Mouse (Mus musculus): ENCODE results near the gene Thap8. TPM values are rescaled to one million over a fixed set of nuclear protein-coding genes. Genes with fewer than 3 reads are reported as not detected.
A peak's percentile ranks its signal among the peaks of the same experiment; 100 is the strongest.

The Thap8 gene
- polyA plus RNA-seq, 1 experiment from 2014 or later: 0.72 TPM

GRCm38 (mm10) chr7:30327140-30327539, 47.2 kb downstream of the Thap8 start:
- Histone ChIP-seq H3K4me2 (ENCODE audit: low read length) (0 out of 2 replicates have a peak overlapping the region, but pooled peaks have one; percentile 6), H3K27ac (replicated peaks in 1 of 2; ENCODE audit: control insufficient read depth in 1 of 2, insufficient read depth in 1 of 2, low read depth in 2 of 2, low read length in 2 of 2) (peak overlapping the region; percentile 75 to 77), H3K9me3 (ENCODE audit: control insufficient read depth, low read length) (no peaks in the 10 kb centered on the region), H3K27me3 (ENCODE audit: control insufficient read depth, insufficient read depth, low read length) (no peaks in the 10 kb centered on the region), H3K4me3 (ENCODE audit: control insufficient read depth in 1 of 2, insufficient read depth in 1 of 2, low read depth in 1 of 2, low read length in 2 of 2) (no peak overlapping the region), H3K36me3 (ENCODE audit: control insufficient read depth, insufficient read depth, low read length) (no peaks in the 10 kb centered on the region), H3K4me1 (ENCODE audit: control insufficient read depth in 2 of 2, insufficient read depth in 2 of 2, low read length in 2 of 2) (peaks cover 11 to 22% of the 10 kb centered on the region in 2 experiments), H3K9ac (ENCODE audit: low read length) (peak overlapping the region; percentile 53)
- 0 out of 2 replicates have a peak, but pooled peaks have one; percentile 36 for ATAC-seq (ENCODE audit: insufficient number of reproducible peaks, insufficient read depth, low FRiP score, low read depth)
- 48% methylated on average over 15 of the region's 15 CpGs for WGBS

- no peak for ATAC-seq (ENCODE audit: insufficient number of reproducible peaks, insufficient read depth, low FRiP score, low read depth)
- WGBS: 48% methylated on average over 10 of the region's 10 CpGs
- no peak overlapping the region for H3K4me2 ChIP-seq (ENCODE audit: low read length)
Observed at GRCm38 (mm10) chr7:30328379-30328778, 48.5 kb downstream of the Thap8 start.

DNA sequence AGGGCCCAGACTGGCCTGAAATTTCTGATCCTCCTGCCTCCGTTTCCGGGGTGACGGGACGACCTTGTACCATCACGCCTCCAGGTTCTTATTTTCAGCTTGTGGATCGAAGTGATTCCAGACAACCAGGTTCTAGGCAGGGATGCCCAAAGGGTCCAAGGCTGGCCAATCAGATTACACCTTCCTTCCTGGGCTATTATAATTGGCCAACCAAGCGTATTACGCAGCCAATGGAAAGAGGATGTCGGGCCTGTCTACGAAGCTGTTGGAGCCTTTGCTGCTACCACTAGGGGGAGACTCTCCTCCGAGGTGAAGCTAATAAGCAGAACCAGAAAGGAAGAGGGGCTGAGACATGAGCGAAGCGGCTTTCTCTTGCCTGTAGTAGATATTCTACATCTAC, 52.0 kb downstream of the Thap8 start:
- 0 out of 4 replicates have a peak overlapping the region, but pooled peaks of 1 of the 2 experiments have one; percentile 3 for H3K4me3 ChIP-seq (ENCODE audit: control insufficient read depth in 1 of 2, insufficient read depth in 1 of 2, low read depth in 1 of 2, low read length in 2 of 2)
- H3K9ac ChIP-seq (ENCODE audit: low read length): no peak overlapping the region
- 16% methylated on average over 13 of the region's 13 CpGs for WGBS

More at GRCm38 (mm10) chr7:30328379-30328778, 48.5 kb downstream of the Thap8 start:
- Histone ChIP-seq H3K27me3 (ENCODE audit: control insufficient read depth, insufficient read depth, low read length) (no peaks in the 10 kb centered on the region), H3K36me3 (ENCODE audit: control insufficient read depth, insufficient read depth, low read length) (no peaks in the 10 kb centered on the region), H3K9ac (ENCODE audit: low read length) (no peak overlapping the region), H3K9me3 (ENCODE audit: control insufficient read depth, low read length) (no peaks in the 10 kb centered on the region), H3K27ac (replicated peaks in 1 of 2; ENCODE audit: control insufficient read depth in 1 of 2, insufficient read depth in 1 of 2, low read depth in 2 of 2, low read length in 2 of 2) (peak overlapping the region in 1 of 2 experiments; percentile 77; a peak in 1 of 4 replicates), H3K4me3 (ENCODE audit: control insufficient read depth in 1 of 2, insufficient read depth in 1 of 2, low read depth in 1 of 2, low read length in 2 of 2) (no peak overlapping the region), H3K4me1 (ENCODE audit: control insufficient read depth in 2 of 2, insufficient read depth in 2 of 2, low read length in 2 of 2) (peaks cover 18 to 27% of the 10 kb centered on the region in 2 experiments)

DNA sequence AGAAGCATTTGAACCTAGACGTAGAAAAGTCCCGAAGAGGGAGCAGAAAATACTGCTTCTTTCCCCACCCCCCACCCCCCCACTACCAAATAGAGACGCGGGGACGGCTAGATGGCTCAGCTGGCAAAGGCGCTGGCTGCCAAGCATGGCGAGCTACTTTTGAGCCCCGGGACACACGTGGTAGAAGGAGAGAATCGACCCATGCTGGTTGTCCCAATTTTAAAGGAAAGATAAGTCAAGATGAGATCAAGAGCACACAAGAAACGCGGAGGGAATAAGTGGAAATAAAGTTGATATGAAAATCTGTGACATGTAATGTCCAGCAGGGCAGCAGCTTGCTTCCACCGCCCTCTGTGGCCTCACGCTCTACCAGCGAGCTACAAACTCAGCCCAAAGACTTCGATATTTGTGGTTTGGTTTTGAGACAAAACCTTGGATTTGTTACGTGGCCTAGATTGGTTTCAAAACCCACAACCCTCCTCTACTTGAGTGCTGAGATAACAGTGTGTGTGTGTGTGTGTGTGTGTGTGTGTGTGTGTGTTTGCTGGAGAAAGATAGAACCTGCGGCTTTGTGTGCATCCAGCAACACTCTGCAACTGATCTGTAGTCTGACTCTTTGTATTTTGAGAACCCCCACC, 52.8 kb downstream of the Thap8 start:
- H3K4me1 ChIP-seq (ENCODE audit: control insufficient read depth in 2 of 2, insufficient read depth in 2 of 2, low read length in 2 of 2): peaks cover 28 to 29% of the 10 kb centered on the region in 2 experiments
- no peak overlapping the region for H3K4me3 ChIP-seq (ENCODE audit: control insufficient read depth in 1 of 2, insufficient read depth in 1 of 2, low read depth in 1 of 2, low read length in 2 of 2)
- H3K27ac ChIP-seq (replicated peaks in 1 of 2; ENCODE audit: control insufficient read depth in 1 of 2, insufficient read depth in 1 of 2, low read depth in 2 of 2, low read length in 2 of 2): peak overlapping the region; percentile 81 to 83
- peak overlapping the region; percentile 27; the same call in 1 of the 2 replicates for H3K9ac ChIP-seq (ENCODE audit: low read length)
- H3K9me3 ChIP-seq (ENCODE audit: control insufficient read depth, low read length): no peaks in the 10 kb centered on the region
- peaks cover 18% of the 10 kb centered on the region for H3K27me3 ChIP-seq (ENCODE audit: control insufficient read depth, insufficient read depth, low read length)
- ATAC-seq (ENCODE audit: insufficient number of reproducible peaks, insufficient read depth, low FRiP score, low read depth): no peak
- 48% methylated on average over 18 of the region's 18 CpGs for WGBS
- peak overlapping the region; percentile 19 for H3K4me2 ChIP-seq (ENCODE audit: low read length)
- no peaks in the 10 kb centered on the region for H3K36me3 ChIP-seq (ENCODE audit: control insufficient read depth, insufficient read depth, low read length)

More for the DNA sequence above, 52.0 kb downstream of the Thap8 start:
- no peak for ATAC-seq (ENCODE audit: insufficient number of reproducible peaks, insufficient read depth, low FRiP score, low read depth)
- Histone ChIP-seq H3K4me2 (ENCODE audit: low read length) (peak overlapping the region; percentile 19), H3K27me3 (ENCODE audit: control insufficient read depth, insufficient read depth, low read length) (peaks cover 18% of the 10 kb centered on the region), H3K4me1 (ENCODE audit: control insufficient read depth in 2 of 2, insufficient read depth in 2 of 2, low read length in 2 of 2) (peaks cover 32 to 37% of the 10 kb centered on the region in 2 experiments), H3K9me3 (ENCODE audit: control insufficient read depth, low read length) (no peaks in the 10 kb centered on the region), H3K36me3 (ENCODE audit: control insufficient read depth, insufficient read depth, low read length) (no peaks in the 10 kb centered on the region), H3K27ac (replicated peaks in 1 of 2; ENCODE audit: control insufficient read depth in 1 of 2, insufficient read depth in 1 of 2, low read depth in 2 of 2, low read length in 2 of 2) (0 out of 4 replicates have a peak overlapping the region, but pooled peaks of 1 of the 2 experiments have one; percentile 83)

- 5% methylated on average over 4 of the region's 4 CpGs for WGBS
- peak; percentile 80 for ATAC-seq (ENCODE audit: insufficient number of reproducible peaks, insufficient read depth, low FRiP score, low read depth)
- Histone ChIP-seq H3K27me3 (ENCODE audit: control insufficient read depth, insufficient read depth, low read length) (peaks cover 18% of the 10 kb centered on the region), H3K27ac (replicated peaks in 1 of 2; ENCODE audit: control insufficient read depth in 1 of 2, insufficient read depth in 1 of 2, low read depth in 2 of 2, low read length in 2 of 2) (peak overlapping the region; percentile 81 to 83), H3K4me3 (ENCODE audit: control insufficient read depth in 1 of 2, insufficient read depth in 1 of 2, low read depth in 1 of 2, low read length in 2 of 2) (no peak overlapping the region), H3K9ac (ENCODE audit: low read length) (no peak overlapping the region), H3K4me1 (ENCODE audit: control insufficient read depth in 2 of 2, insufficient read depth in 2 of 2, low read length in 2 of 2) (peaks cover 25 to 27% of the 10 kb centered on the region in 2 experiments), H3K36me3 (ENCODE audit: control insufficient read depth, insufficient read depth, low read length) (no peaks in the 10 kb centered on the region), H3K4me2 (ENCODE audit: low read length) (peak overlapping the region; percentile 19; the same call in 1 of the 2 replicates), H3K9me3 (ENCODE audit: control insufficient read depth, low read length) (no peaks in the 10 kb centered on the region)
Observed at GRCm38 (mm10) chr7:30333436-30333835, 53.5 kb downstream of the Thap8 start.

DNA sequence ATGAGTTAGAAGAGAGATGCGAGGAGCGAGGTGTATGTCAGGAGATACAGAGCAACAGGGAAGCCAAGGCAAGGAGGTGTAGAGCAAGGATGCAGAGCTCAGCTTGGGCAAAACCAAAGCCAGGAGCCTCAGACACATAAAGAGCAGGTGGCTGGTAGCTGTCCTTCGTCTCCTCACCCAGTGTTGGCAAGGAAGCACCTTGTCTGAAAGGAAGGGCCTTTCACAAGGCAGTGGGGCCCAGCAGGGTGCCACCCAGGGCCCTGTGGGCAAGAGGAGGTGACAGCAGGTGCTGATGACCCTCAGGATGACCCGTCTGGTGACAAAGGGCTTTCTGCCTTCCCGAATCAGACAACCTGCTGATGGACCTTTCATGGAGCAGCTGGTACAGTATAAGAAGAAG, 54.7 kb downstream of the Thap8 start:
- H3K4me1 ChIP-seq (ENCODE audit: control insufficient read depth in 2 of 2, insufficient read depth in 2 of 2, low read length in 2 of 2): peaks cover 25 to 27% of the 10 kb centered on the region in 2 experiments
- H3K4me2 ChIP-seq (ENCODE audit: low read length): no peak overlapping the region
- 71% methylated on average over 5 of the region's 5 CpGs for WGBS
- no peaks in the 10 kb centered on the region for H3K9me3 ChIP-seq (ENCODE audit: control insufficient read depth, low read length)
- no peaks in the 10 kb centered on the region for H3K36me3 ChIP-seq (ENCODE audit: control insufficient read depth, insufficient read depth, low read length)
- H3K27ac ChIP-seq (replicated peaks in 1 of 2; ENCODE audit: control insufficient read depth in 1 of 2, insufficient read depth in 1 of 2, low read depth in 2 of 2, low read length in 2 of 2): no peak overlapping the region
- no peak for ATAC-seq (ENCODE audit: insufficient number of reproducible peaks, insufficient read depth, low FRiP score, low read depth)
- H3K27me3 ChIP-seq (ENCODE audit: control insufficient read depth, insufficient read depth, low read length): peaks cover 18% of the 10 kb centered on the region
- H3K4me3 ChIP-seq (ENCODE audit: control insufficient read depth in 1 of 2, insufficient read depth in 1 of 2, low read depth in 1 of 2, low read length in 2 of 2): no peak overlapping the region
- 0 out of 2 replicates have a peak overlapping the region, but pooled peaks have one; percentile 11 for H3K9ac ChIP-seq (ENCODE audit: low read length)

DNA sequence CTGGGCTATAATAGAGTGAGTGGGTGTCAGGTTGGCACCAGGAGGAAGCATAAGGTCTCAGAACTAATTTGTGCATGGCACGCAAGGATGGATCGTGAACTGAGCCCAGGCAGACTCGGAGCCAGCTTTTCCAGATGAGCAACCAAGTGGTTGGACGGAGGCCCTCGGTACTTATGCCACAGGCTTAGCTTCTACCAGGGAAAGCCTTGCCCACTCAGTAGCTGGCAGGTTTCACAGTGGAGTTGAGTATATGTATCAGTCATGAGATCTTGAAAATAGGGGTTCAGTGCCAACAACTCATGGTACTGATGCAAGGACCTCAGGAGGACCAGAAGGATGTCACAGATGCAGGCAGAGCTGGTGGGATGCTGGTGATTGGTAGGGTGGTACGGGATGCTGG, 55.8 kb downstream of the Thap8 start:
- Histone ChIP-seq H3K36me3 (ENCODE audit: control insufficient read depth, insufficient read depth, low read length) (no peaks in the 10 kb centered on the region), H3K4me3 (ENCODE audit: control insufficient read depth in 1 of 2, insufficient read depth in 1 of 2, low read depth in 1 of 2, low read length in 2 of 2) (no peak overlapping the region), H3K9me3 (ENCODE audit: control insufficient read depth, low read length) (no peaks in the 10 kb centered on the region), H3K9ac (ENCODE audit: low read length) (no peak overlapping the region), H3K4me2 (ENCODE audit: low read length) (no peak overlapping the region), H3K27ac (replicated peaks in 1 of 2; ENCODE audit: control insufficient read depth in 1 of 2, insufficient read depth in 1 of 2, low read depth in 2 of 2, low read length in 2 of 2) (no peak overlapping the region), H3K27me3 (ENCODE audit: control insufficient read depth, insufficient read depth, low read length) (peaks cover 18% of the 10 kb centered on the region), H3K4me1 (ENCODE audit: control insufficient read depth in 2 of 2, insufficient read depth in 2 of 2, low read length in 2 of 2) (peaks cover 25 to 27% of the 10 kb centered on the region in 2 experiments)
- ATAC-seq (ENCODE audit: insufficient number of reproducible peaks, insufficient read depth, low FRiP score, low read depth): no peak
- 77% methylated on average over 6 of the region's 6 CpGs for WGBS
